Mouse (Mus musculus): ENCODE measurements around the gene Mapk9.

DNA sequence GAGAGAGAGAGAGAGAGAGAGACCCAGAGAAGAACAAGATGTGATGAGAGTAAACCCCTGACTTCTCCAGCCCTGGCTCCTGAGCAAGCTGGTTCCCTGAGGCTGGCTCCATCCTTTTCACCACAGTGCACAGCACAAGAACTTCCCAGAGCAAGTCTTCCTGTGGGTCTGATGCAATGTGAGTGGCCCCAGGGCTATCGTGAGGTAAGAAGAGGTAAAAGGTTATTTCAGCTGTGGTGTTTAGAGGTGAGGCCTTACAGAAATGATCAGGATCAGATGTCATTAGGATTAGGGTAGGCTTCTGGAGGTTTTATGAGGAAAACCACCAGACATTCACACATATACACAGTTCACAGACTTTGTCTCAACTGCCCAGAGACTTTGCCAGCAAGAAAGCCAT is 4.7 kb upstream of the Mapk9 start:
- no peak for TF ChIP-seq ZC3H11A (IDR thresholded peaks at IDR 0.05; ENCODE audit: borderline replicate concordance, low read depth, low read length)
- TF ChIP-seq ZNF384 (IDR thresholded peaks at IDR 0.05; ENCODE audit: low read depth, low read length), result no peak
